Mouse (Mus musculus) small intestine, adult 2 months (tissue): Measurements from ENCODE around the gene Yipf3.

Experiments
- CTCF ChIP-seq: fragments of 200-500 bp; IDR thresholded peaks from 2 replicates; pipeline ENCODE4 v1.5.1; 2012; ENCODE audit warnings: low read depth, mild to moderate bottlenecking, control low read depth, inconsistent platforms, low read length, moderate library complexity, mixed read lengths; ENCODE audit not compliant: insufficient replicate concordance, insufficient read length; ENCODE audit errors: extremely low read depth
- POLR2A ChIP-seq: fragments of 200-500 bp; IDR thresholded peaks from 2 replicates; pipeline ENCODE4 v1.6.1; 2012; ENCODE audit warnings: low read depth, mild to moderate bottlenecking, control low read depth, inconsistent platforms, low read length, moderate library complexity

DNA sequence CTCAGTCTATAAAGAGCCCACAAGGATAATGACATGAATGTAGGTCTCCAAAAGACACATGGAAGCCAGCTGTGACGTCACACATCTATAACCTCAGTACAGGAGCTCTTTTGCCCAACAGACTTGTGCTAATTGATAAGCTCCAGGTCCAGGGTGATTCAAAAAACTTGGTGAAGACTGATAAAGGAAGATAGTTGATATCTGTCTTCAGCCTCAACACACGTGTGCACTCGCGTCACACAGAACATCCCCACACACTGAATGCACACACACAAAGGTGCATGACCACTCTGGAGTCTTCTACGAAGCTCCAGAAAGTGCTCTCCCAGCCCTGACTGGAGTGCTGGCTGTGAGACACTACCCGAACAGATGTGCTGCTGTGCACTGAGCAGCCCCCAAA is 10.8 kb upstream of the Yipf3 start:
- TF ChIP-seq CTCF (no peak), POLR2A (no peak)
